Mouse (Mus musculus): ENCODE data around the gene Gm17019. TPM values are rescaled to one million over a fixed set of nuclear protein-coding genes. Genes with fewer than 3 reads are reported as not detected.
"Not testable (repeated sequence)": the region's sequence is repeated elsewhere in the genome, so short reads cannot be mapped to it uniquely, and the experiment has no call there.

Gm17019 gene
- polyA plus RNA-seq, 1 experiment = not detected

DNA sequence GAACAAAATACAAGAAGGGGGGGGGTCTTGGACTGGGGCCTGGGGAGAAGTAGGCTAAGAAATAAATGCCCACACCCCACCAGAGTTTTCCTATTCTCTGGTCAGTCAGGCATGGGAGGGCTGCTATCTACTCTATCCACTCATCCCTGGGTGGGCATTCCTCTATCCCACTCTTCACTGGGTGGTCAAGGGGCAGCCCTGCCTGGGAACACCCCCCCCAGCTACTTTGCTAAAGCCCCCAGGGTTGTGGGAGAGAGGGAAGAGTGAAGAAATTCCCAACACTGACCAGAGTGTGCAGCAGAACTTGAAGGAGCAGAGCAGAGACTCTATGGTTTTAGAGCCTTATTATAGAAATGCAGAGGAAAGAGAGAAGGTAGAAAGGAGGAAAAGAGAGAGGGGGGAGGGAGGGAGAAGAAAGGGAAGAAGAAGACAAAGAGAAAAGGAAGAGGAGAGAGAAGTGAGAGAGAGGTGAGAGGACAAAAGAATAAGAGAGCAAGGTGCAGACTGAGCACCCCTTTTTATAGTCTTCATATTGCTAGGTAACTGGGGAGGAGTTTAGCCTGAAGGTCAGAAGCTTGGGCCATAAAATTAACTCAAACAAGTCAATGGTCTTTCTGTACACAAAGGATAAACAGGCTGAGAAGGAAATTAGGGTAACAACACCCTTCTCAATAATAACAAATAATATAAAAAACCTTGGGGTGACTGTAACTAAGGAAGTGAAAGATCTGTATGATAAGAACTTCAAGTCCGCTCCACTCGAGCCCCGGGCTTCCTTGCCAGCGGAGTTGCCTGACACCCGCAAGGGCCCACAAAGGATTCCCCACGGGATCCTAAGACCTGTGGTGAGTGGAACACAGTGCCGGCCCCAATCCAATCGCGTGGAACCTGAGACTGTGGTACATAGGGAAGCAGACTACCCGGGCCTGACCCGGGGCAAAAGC, 21.9 kb downstream of the Gm17019 start:
- not testable (repeated sequence) for H3ac ChIP-seq (ENCODE audit: control insufficient read depth, insufficient read length); H3K4me3 ChIP-seq; H3K4me2 ChIP-seq (ENCODE audit: low read depth); H3K27me3 ChIP-seq (ENCODE audit: control insufficient read depth, insufficient read depth, insufficient read length); H3K79me2 ChIP-seq (ENCODE audit: control insufficient read depth, insufficient read depth); H3K36me3 ChIP-seq (ENCODE audit: control insufficient read depth, insufficient read depth)

DNA sequence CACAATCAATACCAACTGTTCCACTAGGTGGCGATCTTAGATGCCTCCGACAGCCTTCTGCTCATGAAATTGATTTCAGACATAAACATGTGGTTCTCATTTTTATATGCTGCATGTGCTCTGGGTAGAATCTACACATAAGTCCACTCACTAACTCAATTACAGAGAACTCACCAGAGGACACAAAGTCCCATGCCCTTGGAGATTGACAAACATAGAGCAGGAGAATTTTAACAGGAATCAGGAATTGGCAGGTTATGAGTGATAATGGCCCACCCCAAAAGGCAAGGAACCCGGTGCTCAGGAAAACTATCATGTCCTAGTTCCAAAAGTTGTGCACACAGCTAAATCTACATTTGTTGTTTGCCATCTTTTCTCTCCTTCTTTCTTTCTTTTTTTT, 25.9 kb downstream of the Gm17019 start:
- H3ac ChIP-seq (ENCODE audit: control insufficient read depth, insufficient read length); H3K4me2 ChIP-seq (ENCODE audit: low read depth); H3K36me3 ChIP-seq (ENCODE audit: control insufficient read depth, insufficient read depth); H3K27me3 ChIP-seq (ENCODE audit: control insufficient read depth, insufficient read depth, insufficient read length); H3K4me3 ChIP-seq; H3K79me2 ChIP-seq (ENCODE audit: control insufficient read depth, insufficient read depth): not testable (repeated sequence)

DNA sequence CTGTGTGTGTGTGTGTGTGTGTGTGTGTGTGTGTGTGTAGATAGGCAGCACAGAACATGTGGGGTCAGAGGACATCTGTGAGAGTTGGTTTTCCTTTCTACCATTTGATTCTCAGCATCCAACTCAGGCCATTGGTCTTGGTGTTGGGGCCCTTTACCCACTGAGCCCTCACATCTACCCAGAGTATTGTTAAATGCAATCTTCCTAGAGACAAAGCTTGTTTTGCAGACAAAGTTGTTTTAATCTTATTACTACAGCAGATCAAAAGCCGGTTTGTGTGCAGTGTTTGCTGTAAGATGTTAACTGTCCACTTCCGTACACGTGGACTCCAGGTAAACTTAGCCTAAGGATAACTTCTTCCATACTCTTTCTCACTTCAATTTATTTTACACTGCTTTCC, 26.5 kb downstream of the Gm17019 start:
- not testable (repeated sequence) for H3K4me2 ChIP-seq (ENCODE audit: low read depth); H3K36me3 ChIP-seq (ENCODE audit: control insufficient read depth, insufficient read depth); H3ac ChIP-seq (ENCODE audit: control insufficient read depth, insufficient read length); H3K79me2 ChIP-seq (ENCODE audit: control insufficient read depth, insufficient read depth); H3K27me3 ChIP-seq (ENCODE audit: control insufficient read depth, insufficient read depth, insufficient read length); H3K4me3 ChIP-seq

DNA sequence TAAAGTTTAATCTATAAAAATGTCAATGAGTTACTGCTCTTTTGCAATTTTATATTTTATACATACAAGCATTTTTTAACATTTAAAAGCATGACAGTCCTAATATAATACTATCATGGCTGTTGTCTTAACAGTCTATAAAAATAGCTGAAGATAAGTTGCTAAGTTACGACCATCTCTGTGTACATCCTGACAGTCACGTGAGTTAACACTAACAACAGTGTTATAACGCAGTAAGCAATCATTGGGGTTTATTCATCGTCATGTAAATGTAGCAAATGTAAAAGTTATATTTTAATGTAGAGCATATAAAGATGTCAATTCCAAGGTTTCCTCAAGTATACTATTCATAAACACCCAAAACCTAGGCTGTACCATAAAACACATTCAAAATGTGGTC, 27.2 kb downstream of the Gm17019 start:
- not testable (repeated sequence) for H3K4me3 ChIP-seq; H3K27me3 ChIP-seq (ENCODE audit: control insufficient read depth, insufficient read depth, insufficient read length); H3ac ChIP-seq (ENCODE audit: control insufficient read depth, insufficient read length); H3K79me2 ChIP-seq (ENCODE audit: control insufficient read depth, insufficient read depth); H3K36me3 ChIP-seq (ENCODE audit: control insufficient read depth, insufficient read depth); H3K4me2 ChIP-seq (ENCODE audit: low read depth)

DNA sequence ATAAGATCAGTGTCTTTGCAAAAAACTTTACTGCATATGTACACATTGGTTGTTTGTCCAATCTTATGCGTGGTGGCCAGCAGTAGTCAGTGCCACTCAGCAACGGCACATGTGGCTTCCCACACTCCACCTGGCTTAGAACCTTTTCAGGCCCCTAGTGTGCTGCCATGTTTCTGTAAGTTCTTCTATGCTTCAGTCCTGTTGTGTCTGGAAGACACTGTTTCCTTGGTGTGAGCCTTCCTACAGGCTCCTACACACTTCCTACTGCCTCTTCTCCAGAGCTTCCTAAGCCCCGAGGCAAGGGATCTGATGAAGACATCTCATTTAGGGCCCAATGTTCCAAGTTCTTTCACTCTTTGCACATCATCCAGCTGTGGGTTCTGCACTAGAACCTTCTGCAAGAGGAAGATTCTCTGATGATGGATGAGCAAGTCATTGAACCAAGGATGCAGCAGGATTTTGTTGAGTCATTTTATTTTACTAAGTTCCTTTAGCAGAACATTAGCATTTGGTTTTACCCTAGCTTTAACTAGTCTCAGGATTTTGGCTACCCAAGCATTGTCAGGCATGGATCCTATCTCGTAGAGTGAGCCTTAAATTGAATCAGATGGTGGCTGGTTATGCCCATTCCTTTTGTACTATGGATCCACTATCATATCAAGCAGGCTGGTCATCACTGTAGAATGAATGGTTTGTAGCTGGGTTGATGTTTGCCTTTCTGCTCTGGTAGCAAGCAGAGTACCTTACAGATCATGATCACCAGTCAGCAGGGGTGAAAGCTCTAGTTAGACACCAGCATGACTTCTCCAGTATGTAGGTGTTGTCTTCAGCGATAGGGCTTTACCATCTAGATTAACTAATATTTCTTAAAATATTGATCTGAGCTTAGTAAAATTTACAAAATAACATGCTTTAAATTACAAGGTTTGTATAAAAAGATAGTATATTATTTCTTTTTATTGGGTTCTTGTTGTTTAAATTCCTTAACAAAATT, 27.9 kb downstream of the Gm17019 start:
- H3K4me2 ChIP-seq (ENCODE audit: low read depth); H3K4me3 ChIP-seq; H3ac ChIP-seq (ENCODE audit: control insufficient read depth, insufficient read length); H3K27me3 ChIP-seq (ENCODE audit: control insufficient read depth, insufficient read depth, insufficient read length); H3K79me2 ChIP-seq (ENCODE audit: control insufficient read depth, insufficient read depth); H3K36me3 ChIP-seq (ENCODE audit: control insufficient read depth, insufficient read depth): not testable (repeated sequence)

DNA sequence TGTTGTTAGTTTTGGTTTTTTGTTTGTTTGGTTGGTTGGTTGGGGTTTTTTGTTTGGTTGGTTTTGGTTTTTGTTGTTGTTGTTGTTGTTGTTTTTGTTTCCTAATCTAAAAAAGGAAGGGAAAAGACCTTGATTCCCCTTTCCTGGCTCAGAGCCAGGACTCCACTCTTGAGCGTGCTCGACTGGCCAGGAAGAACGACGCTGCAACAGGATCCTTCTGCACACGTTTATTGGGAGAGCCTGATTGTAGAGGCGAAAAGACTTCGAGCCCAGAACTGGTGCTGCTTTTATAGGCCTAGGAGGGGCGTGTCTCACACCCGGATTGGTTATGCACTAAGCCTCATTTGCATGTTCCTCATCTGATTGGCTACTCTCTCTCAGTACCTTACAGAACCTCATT, 34.7 kb downstream of the Gm17019 start:
- H3K27me3 ChIP-seq (ENCODE audit: control insufficient read depth, insufficient read depth, insufficient read length); H3K4me2 ChIP-seq (ENCODE audit: low read depth); H3K79me2 ChIP-seq (ENCODE audit: control insufficient read depth, insufficient read depth); H3ac ChIP-seq (ENCODE audit: control insufficient read depth, insufficient read length); H3K4me3 ChIP-seq; H3K36me3 ChIP-seq (ENCODE audit: control insufficient read depth, insufficient read depth): not testable (repeated sequence)

DNA sequence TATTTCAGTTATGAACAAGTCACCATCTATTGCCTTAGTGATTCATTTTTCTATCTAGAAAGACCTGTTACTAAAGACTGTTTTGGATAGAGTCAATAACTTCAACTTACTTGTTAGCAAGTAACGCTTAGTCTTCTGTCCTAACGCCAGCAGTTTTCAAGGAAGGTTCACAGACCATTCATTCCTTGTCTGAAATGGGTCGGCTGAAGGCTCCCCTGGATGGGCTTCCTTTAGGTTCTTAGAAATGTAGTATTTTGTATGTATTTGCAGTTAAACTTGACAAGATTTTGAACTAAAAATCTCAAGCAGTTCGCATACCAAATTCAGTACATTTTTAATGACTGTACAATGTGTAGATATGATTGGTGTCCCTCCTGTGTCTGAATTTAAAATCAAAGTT, 35.2 kb downstream of the Gm17019 start:
- not testable (repeated sequence) for H3K36me3 ChIP-seq (ENCODE audit: control insufficient read depth, insufficient read depth); H3K4me3 ChIP-seq; H3ac ChIP-seq (ENCODE audit: control insufficient read depth, insufficient read length); H3K79me2 ChIP-seq (ENCODE audit: control insufficient read depth, insufficient read depth); H3K27me3 ChIP-seq (ENCODE audit: control insufficient read depth, insufficient read depth, insufficient read length); H3K4me2 ChIP-seq (ENCODE audit: low read depth)

DNA sequence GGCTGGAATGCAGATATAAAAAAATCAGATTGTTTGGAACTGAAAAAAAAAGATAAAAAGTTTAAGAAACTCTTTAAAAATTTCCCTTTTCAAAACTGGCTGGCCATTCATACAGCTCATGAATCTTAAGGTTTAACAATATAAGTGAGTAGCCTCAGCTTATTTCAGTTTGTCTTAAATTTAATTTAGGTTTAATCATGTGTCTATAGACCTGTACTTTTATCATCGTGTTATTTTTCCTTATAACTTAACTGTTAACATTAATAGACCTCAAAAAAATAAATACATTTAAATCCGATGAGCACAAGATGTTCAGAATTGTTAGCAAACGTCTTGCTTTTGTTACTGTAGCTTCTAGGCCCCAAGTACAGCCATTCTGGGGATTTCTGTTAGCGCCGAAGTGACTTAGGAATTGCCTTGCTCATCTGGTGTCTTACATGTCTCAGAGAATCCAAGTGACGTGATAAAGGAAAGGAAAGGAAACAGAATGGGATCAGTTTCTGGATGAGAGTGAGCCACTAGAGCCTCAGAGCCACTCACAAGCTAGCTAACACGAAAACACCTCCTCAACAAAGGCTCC, 36.0 kb downstream of the Gm17019 start:
- not testable (repeated sequence) for H3K27me3 ChIP-seq (ENCODE audit: control insufficient read depth, insufficient read depth, insufficient read length); H3K4me3 ChIP-seq; H3ac ChIP-seq (ENCODE audit: control insufficient read depth, insufficient read length); H3K36me3 ChIP-seq (ENCODE audit: control insufficient read depth, insufficient read depth); H3K79me2 ChIP-seq (ENCODE audit: control insufficient read depth, insufficient read depth); H3K4me2 ChIP-seq (ENCODE audit: low read depth)

DNA sequence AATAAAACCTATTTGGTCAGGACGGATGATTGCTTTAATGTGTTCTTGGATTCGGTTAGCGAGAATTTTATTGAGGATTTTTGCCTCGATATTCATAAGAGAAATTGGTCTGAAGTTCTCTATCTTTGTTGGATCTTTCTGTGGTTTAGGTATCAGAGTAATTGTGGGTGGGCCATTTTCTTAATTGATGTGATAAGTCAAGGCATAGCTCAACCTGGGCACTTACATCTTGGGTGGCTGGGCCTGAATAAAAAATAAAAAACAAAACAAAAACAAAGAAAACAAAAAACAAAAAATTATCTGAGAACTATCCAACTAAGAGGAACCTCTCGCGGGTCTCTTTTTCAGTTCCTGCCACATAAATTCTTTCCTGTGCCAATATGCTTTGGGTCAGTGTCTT, 38.7 kb downstream of the Gm17019 start:
- H3K27me3 ChIP-seq (ENCODE audit: control insufficient read depth, insufficient read depth, insufficient read length); H3K4me2 ChIP-seq (ENCODE audit: low read depth); H3K36me3 ChIP-seq (ENCODE audit: control insufficient read depth, insufficient read depth); H3K79me2 ChIP-seq (ENCODE audit: control insufficient read depth, insufficient read depth); H3K4me3 ChIP-seq; H3ac ChIP-seq (ENCODE audit: control insufficient read depth, insufficient read length): not testable (repeated sequence)

DNA sequence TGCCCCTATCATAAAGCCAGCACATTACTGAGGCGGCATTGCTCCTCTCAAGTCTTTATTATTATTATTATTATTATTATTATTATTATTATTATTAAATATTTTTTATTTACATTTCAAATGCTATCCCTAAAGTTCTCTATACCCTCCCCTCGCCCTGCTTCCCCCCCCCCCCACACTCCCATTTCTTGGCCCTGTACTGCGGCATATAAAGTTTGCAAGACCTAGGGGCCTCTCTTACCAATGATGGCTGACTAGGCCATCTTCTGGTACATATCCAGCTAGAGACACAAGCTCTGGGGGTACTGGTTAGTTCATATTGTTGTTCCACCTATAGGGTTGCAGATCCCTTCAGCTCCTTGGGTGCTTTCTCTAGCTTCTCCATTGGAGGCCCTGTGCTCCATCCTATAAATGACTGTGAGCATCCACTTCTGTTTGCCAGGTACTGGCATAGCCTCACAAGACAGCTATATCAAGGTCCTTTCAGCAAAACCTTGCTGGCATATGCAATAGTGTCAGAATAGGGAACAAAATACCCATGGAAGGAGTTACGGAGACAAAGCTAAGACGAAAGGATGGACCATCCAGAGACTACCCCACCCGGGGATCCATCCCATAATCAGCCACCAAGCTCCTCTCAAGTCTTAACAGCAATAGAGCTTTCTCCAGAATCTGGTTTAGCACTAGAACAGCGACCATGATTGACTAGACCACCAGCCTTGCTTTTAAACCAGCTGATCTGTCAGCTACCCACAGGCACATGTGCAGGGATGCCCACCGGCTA, 42.2 kb downstream of the Gm17019 start:
- not testable (repeated sequence) for H3K27me3 ChIP-seq (ENCODE audit: control insufficient read depth, insufficient read depth, insufficient read length); H3K79me2 ChIP-seq (ENCODE audit: control insufficient read depth, insufficient read depth); H3K4me3 ChIP-seq; H3ac ChIP-seq (ENCODE audit: control insufficient read depth, insufficient read length); H3K4me2 ChIP-seq (ENCODE audit: low read depth); H3K36me3 ChIP-seq (ENCODE audit: control insufficient read depth, insufficient read depth)

DNA sequence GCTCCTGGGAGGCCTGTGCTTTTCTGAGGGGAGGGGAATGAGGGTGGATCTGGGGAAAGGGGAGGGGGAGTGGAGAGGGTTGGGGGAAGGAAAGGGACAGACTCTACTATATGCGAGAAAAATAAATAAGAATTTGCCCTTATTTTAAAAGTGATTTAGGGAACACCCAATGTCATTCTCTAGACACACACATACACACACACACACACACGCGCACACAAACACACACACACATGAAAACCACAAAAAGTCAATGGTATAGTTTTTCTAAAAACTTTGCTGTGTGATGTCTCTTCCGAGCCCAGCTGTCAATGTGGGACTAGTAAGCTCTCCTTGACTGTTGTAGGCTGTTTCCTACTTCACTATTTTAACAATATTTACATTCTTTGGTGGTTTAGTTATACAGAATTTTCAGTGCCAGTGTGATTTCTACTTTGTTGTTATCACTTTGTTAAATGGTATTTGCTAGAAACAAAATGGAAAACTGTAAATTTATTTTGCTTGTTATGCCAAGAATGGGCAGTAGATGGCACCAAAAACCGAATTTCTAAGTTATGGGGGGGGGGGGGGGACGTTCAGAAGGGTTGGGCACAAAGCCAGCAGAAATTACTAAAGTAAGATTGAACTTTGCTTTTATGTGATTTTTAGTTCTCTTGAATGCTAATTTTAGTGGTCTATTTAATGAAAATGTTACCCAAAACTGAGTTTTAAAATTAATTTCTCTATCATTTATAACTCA, 46.0 kb downstream of the Gm17019 start:
- not testable (repeated sequence) for H3K36me3 ChIP-seq (ENCODE audit: control insufficient read depth, insufficient read depth); H3K79me2 ChIP-seq (ENCODE audit: control insufficient read depth, insufficient read depth); H3K27me3 ChIP-seq (ENCODE audit: control insufficient read depth, insufficient read depth, insufficient read length); H3ac ChIP-seq (ENCODE audit: control insufficient read depth, insufficient read length); H3K4me2 ChIP-seq (ENCODE audit: low read depth); H3K4me3 ChIP-seq
